Mouse (Mus musculus): Measurements from ENCODE around the gene Ltf.

GRCm38 (mm10) chr9:110985951-110986350 lies 33.1 kb upstream of the Ltf start:
- TF ChIP-seq FLI1 (IDR thresholded peaks at IDR 0.05; ENCODE audit: low read length) (no peak), GATA1 (IDR thresholded peaks at IDR 0.05; ENCODE audit: borderline replicate concordance, low read length) (no peak)

Data from megakaryocyte, embryonic 14.5 days (primary cell).